In the genomic region with DNA sequence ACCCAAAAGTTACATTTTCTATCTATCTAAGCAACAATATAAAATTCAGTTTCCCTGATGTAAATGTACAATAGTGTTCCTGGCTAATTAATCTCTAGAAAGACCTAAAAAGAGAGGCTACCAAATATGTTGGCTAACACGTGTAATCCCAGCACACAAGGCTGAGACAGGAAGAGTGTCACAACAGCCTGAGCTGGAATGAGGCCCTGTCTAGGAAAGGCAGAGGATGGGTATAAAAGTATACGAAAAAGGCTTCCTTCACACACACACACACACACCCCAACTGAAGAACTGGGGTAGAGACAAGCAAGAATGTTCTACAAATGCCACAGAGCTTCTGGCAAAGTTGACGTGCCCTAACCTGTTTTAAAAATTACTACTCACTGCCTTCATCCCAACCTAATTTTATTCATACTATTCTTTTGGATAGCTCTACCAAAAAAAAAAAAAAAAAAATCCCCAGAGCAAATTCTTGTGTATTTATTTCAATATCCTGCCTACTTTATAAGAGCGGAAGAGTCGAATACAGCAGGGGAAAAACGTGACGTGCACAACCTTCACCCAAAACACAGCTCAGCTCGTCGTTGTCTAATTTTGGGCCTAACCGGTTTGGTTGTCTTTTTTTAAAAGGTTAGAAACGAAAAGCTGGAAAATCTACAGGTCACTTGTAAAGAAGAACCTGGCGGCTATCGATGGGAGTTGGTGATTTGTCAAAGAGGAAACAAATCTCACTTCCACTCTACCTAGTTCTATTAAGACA, we compare ENCODE assay signal across 8 mouse cellular contexts. TPM values are rescaled to one million over a fixed set of nuclear protein-coding genes. Genes with fewer than 3 reads are reported as not detected.
DNase-seq lines count a peak whose midpoint lies in the region; ATAC-seq lines count a peak whose summit lies in the region.

No protein-coding gene starts in this region.

- ATAC-seq in lung, embryonic 15.5 days (ENCODE audit: borderline replicate concordance, extremely low read depth, low FRiP score, low TSS enrichment) = no peak
- no peak for ATAC-seq in heart, embryonic 16.5 days (replicated peaks; ENCODE audit: extremely low read depth, insufficient read depth, low FRiP score)

- peak overlapping the region; percentile 81 for H3K9ac ChIP-seq in lung, embryonic 15.5 days
- H3K9ac ChIP-seq in heart, embryonic 16.5 days (ENCODE audit: low read length) = peak overlapping the region; percentile 100

- DNase-seq in lung, postnatal 10 days = no peak
- peak; percentile 61 for DNase-seq in adipocyte (ENCODE audit: low spot score)
- no peak for DNase-seq in cerebellum, adult 11 months
- no peak for DNase-seq in gastrocnemius, postnatal 4 days (ENCODE audit: low spot score in 2 of 2)
- no peak for DNase-seq in frontal cortex, postnatal 10 days (ENCODE audit: low spot score in 2 of 2)

- 5% methylated on average over 13 of the region's 13 CpGs for WGBS in lung, embryonic 15.5 days
- 4% methylated on average over 13 of the region's 13 CpGs for WGBS in heart, embryonic 16.5 days
- WGBS in macrophage (ENCODE audit: missing documents) = 3% methylated on average over 13 of the region's 13 CpGs

- H3K9me3 ChIP-seq in lung, embryonic 15.5 days = no peaks in the 10 kb centered on the region
- H3K9me3 ChIP-seq in heart, embryonic 16.5 days (replicated peaks; ENCODE audit: control insufficient read depth, low read length) = no peaks in the 10 kb centered on the region

- H3K27me3 ChIP-seq in lung, embryonic 15.5 days = no peaks in the 10 kb centered on the region
- H3K27me3 ChIP-seq in heart, embryonic 16.5 days (ENCODE audit: control insufficient read depth, insufficient read depth, low read length) = no peaks in the 10 kb centered on the region

- peak overlapping the region; percentile 72 for H3K4me2 ChIP-seq in lung, embryonic 15.5 days
- H3K4me2 ChIP-seq in heart, embryonic 16.5 days (ENCODE audit: low read depth, low read length) = peak overlapping the region; percentile 87

- H3K27ac ChIP-seq in lung, embryonic 15.5 days = peak overlapping the region; percentile 97
- H3K27ac ChIP-seq in heart, embryonic 16.5 days (ENCODE audit: low read length) = peak overlapping the region; percentile 98
- H3K27ac ChIP-seq in macrophage = peak overlapping the region; percentile 72

- H3K36me3 ChIP-seq in lung, embryonic 15.5 days = no peaks in the 10 kb centered on the region
- H3K36me3 ChIP-seq in heart, embryonic 16.5 days (ENCODE audit: control insufficient read depth, insufficient read depth) = no peaks in the 10 kb centered on the region
- no peaks in the 10 kb centered on the region for H3K36me3 ChIP-seq in macrophage (ENCODE audit: inconsistent target)

- H3K4me1 ChIP-seq in lung, embryonic 15.5 days = peaks cover 18% of the 10 kb centered on the region
- H3K4me1 ChIP-seq in heart, embryonic 16.5 days (ENCODE audit: control insufficient read depth, insufficient read depth, low read length) = peaks cover 23% of the 10 kb centered on the region

- peak overlapping the region; percentile 78 for H3K4me3 ChIP-seq in lung, embryonic 15.5 days
- H3K4me3 ChIP-seq in heart, embryonic 16.5 days (ENCODE audit: low read length) = peak overlapping the region; percentile 87
- H3K4me3 ChIP-seq in macrophage (ENCODE audit: inconsistent target) = peak overlapping the region; percentile 90

- H3K79me2 ChIP-seq in macrophage (ENCODE audit: inconsistent target) = peaks cover 59% of the 10 kb centered on the region

RNA-seq across cellular contexts. Expression of a gene that starts 1.3 kb away (rescaled TPM):
- polyA plus RNA-seq in lung, embryonic 15.5 days (2015; fragmentation: Nextera tagmentation; extraction: Ambion mirVana) = 33.2 and 35.7 TPM in 2 replicates
- polyA plus RNA-seq in heart, embryonic 16.5 days (2015; fragmentation: Nextera tagmentation; extraction: Ambion mirVana) = 23.9 and 26.5 TPM in 2 replicates
- 10 to 100 TPM; 53.5 to 97.8 (median 68.9) TPM for total RNA-seq in macrophage (2018; cell fraction: chromatin; rRNA removed)
- 100 to 1,000 TPM in 6 of 26 experiments, 10 to 100 TPM in 20; 70.5 to 112 (median 93.3) TPM for total RNA-seq in macrophage (2018; cell fraction: cytosol; rRNA removed)
- 100 to 1,000 TPM in 7 of 26 experiments, 10 to 100 TPM in 19; 68.7 to 134 (median 81.3) TPM for total RNA-seq in macrophage (2018; cell fraction: nucleus; rRNA removed)
- 58.5 to 99.5 TPM (median 73.3 TPM) in 3 replicates for polyA plus RNA-seq in macrophage (2018)
- total RNA-seq in gastrocnemius, postnatal 4 days (2021) = 10 to 100 TPM; 36.2 to 38.1 TPM

RNA-seq across cellular contexts. Expression of a gene that starts 21.7 kb away (rescaled TPM):
- 88.9 and 95.6 TPM in 2 replicates for polyA plus RNA-seq in lung, embryonic 15.5 days (2015; fragmentation: Nextera tagmentation; extraction: Ambion mirVana)
- 63.6 and 73.0 TPM in 2 replicates for polyA plus RNA-seq in heart, embryonic 16.5 days (2015; fragmentation: Nextera tagmentation; extraction: Ambion mirVana)
- total RNA-seq in macrophage (2018; cell fraction: chromatin; rRNA removed) = 10 to 100 TPM in 18 of 26 experiments, 1 to 10 TPM in 8; 2.5 to 31.8 (median 16.8) TPM
- total RNA-seq in macrophage (2018; cell fraction: cytosol; rRNA removed) = 10 to 100 TPM; 21.3 to 34.3 (median 27.7) TPM
- total RNA-seq in macrophage (2018; cell fraction: nucleus; rRNA removed) = 10 to 100 TPM in 25 of 26 experiments, 1 to 10 TPM in 1; 9.8 to 41.6 (median 16.8) TPM
- polyA plus RNA-seq in macrophage (2018) = 30.5 to 37.7 TPM (median 33.8 TPM) in 3 replicates
- total RNA-seq in gastrocnemius, postnatal 4 days (2021) = 10 to 100 TPM; 21.5 to 22.9 TPM

RNA-seq across cellular contexts. Expression of a gene that starts 21.8 kb away (rescaled TPM):
- 29.8 and 30.3 TPM in 2 replicates for polyA plus RNA-seq in lung, embryonic 15.5 days (2015; fragmentation: Nextera tagmentation; extraction: Ambion mirVana)
- polyA plus RNA-seq in heart, embryonic 16.5 days (2015; fragmentation: Nextera tagmentation; extraction: Ambion mirVana) = 21.7 and 26.3 TPM in 2 replicates
- total RNA-seq in macrophage (2018; cell fraction: chromatin; rRNA removed) = 1 to 10 TPM in 13 of 26 experiments, under 1 TPM in 6, not detected in 7; 0.25 to 7.9 (median 1.3) TPM
- 10 to 100 TPM in 8 of 26 experiments, 1 to 10 TPM in 18; 3.2 to 12.7 (median 8.2) TPM for total RNA-seq in macrophage (2018; cell fraction: cytosol; rRNA removed)
- 1 to 10 TPM in 21 of 26 experiments, under 1 TPM in 5; 0.69 to 7.5 (median 1.8) TPM for total RNA-seq in macrophage (2018; cell fraction: nucleus; rRNA removed)
- polyA plus RNA-seq in macrophage (2018) = 6.1 to 13.3 TPM (median 8.9 TPM) in 3 replicates
- total RNA-seq in gastrocnemius, postnatal 4 days (2021) = 1 to 10 TPM; 8.0 TPM
